Mouse (Mus musculus) CD4-positive helper T cell, adult 2 months (primary cell): ENCODE data around the gene Fgf18.

ENCODE experiments used
- DNase-seq: peaks from one replicate; pipeline ENCODE4 v3.0.0-alpha.2; 2012; ENCODE audit warnings: low read depth, missing footprints, low spot score

The Fgf18 gene

DNA sequence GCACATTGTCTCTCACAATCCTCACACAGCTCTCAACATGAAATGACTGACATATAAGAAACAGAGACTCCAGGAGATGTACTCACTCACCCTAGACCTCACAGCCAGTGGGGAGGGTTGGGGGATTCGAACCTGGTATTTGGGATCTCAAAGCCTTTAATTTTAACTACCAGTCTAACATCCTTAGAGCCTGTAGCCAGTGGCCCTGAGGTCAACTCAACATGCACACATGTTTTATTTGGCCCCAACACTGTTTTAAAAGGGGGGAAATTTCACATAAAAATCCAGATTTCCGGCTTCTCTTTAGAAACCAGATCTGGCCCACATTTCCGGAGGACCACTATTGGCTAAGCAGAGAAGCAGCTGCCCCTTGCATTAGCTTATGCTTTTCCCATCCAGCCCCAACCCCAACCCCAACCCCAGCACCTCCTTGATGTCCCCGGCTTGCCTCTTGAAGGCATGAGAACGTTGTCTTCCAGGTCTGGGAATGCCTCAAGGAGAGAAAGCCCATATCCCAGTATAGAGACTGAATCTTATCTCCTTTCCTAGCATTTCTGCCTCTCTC, 75.8 kb downstream of the Fgf18 start:
- no peak for DNase-seq

DNA sequence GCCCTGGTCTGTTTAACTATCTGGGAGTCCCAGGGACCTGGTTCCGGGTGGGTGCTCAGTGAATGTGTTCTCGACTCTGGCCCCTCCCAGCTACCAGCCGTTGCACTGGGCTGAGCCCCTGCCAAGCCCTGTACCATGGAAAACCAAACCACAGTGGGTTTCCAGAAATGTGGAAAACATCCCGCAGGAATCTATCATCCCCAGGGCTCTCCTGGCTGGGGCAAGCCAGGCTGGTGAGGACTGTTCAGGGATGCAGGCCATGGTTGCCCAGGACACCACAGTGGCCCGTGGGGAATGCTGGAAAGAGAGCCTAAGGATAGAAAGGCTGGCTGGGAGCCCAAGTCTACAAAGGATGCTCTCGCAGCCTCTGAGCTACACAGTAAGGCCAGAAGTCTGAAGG, 76.7 kb downstream of the Fgf18 start:
- no peak for DNase-seq
